Mouse (Mus musculus) right cerebral cortex, adult 2 months (tissue): ENCODE results near the gene Ccnd1.
A peak's percentile ranks its signal among the peaks of the same experiment; 100 is the strongest.
"Not testable (repeated sequence)": the region's sequence is repeated elsewhere in the genome, so short reads cannot be mapped to it uniquely, and the experiment has no call there.

Source experiments
- DNase-seq, 2 experiments: peaks; one replicate each; pipeline ENCODE4 v3.0.0; 2021 to 2022; ENCODE audit warnings: low spot score in 2 of 2

The Ccnd1 gene

DNA sequence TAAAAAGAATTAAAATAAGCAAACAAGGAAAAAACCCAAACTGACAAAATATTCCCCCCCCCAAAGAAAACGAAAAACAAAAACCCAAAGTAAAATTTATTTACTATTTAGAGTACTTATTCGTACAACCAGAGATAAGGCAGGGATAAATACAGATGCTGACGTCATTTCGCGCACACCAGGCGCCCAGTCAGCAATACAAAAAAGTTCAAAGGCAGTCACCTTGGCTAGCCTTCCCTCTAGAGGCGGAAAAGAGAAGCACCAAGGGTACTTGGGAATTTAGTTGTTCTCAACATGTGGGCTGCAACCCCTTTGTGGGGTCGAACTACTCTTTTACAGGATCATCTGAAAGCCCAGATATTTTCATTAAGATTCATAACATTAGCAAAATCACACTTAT is 31.9 kb downstream of the Ccnd1 start:
- DNase-seq, result no peak

DNA sequence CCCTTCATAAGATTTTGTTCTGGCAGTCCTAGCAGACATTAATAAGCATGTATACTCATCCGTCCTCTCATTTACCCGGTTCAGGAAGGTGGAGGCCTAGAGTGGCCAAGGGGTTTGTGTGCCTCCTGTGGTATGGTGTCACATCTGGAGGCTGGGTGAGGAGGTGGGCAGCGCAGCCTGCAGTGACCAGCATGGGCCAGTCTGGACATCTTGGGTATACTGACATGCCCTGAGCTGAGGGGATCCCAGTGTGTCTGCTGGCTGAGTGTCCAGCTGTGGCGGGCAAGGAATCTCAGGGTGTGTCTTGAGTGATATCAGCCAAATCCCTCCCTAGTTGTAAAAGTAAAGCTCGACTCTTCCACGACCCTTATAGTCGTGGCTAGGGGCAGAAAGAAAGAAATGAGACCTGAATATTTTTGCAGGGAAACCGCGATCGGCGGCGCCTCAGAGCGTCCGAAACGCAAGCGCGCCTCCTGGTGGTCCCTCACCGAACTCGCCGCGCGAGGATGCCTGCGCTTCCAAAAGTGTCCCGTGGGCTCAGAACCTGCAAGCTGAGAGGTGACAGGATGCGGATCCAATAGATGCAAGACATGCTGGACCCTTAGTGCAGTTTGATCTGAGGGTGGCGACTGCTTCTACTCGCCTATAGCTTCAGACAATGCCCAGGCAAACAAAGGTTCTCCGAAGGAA is 32.9 kb downstream of the Ccnd1 start:
- DNase-seq, result peak; percentile 68 to 70

DNA sequence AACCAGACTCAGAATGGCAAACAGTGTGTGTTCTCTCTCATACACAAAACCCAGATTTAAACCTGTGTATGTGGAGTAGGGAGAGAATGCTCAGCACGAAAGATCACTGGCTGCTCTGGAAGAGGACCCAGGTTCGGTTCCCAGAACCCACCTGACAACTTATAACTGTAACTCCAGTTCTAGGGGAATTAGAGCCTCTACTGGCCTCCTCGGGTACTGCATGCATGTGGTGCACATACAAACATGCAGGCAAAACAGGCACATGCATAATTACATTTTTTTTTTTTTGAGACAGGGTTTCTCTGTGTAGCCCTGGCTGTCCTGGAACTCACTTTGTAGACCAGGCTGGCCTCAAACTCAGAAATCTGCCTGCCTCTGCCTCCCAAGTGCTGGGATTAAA is 34.2 kb downstream of the Ccnd1 start:
- not testable (repeated sequence) for DNase-seq

DNA sequence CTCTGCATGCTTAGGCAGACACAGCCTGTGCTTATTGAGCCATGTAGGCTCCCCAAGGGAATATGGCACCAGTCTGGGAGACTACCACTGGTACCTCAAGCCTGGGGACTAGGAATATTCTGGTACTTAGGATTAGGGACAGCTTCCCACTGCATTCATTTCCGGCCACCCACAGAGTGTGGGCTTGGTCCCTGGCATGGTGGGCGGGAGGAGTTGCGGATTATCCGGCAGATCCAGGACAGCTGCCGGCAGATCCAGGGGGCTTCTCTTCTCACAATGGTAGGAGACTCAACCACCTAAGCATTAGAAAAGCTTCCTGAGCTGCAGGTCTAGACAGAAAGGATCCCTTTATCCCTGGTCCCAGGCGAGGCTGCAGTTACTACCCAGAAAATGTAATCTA is 41.2 kb downstream of the Ccnd1 start:
- DNase-seq, result no peak

DNA sequence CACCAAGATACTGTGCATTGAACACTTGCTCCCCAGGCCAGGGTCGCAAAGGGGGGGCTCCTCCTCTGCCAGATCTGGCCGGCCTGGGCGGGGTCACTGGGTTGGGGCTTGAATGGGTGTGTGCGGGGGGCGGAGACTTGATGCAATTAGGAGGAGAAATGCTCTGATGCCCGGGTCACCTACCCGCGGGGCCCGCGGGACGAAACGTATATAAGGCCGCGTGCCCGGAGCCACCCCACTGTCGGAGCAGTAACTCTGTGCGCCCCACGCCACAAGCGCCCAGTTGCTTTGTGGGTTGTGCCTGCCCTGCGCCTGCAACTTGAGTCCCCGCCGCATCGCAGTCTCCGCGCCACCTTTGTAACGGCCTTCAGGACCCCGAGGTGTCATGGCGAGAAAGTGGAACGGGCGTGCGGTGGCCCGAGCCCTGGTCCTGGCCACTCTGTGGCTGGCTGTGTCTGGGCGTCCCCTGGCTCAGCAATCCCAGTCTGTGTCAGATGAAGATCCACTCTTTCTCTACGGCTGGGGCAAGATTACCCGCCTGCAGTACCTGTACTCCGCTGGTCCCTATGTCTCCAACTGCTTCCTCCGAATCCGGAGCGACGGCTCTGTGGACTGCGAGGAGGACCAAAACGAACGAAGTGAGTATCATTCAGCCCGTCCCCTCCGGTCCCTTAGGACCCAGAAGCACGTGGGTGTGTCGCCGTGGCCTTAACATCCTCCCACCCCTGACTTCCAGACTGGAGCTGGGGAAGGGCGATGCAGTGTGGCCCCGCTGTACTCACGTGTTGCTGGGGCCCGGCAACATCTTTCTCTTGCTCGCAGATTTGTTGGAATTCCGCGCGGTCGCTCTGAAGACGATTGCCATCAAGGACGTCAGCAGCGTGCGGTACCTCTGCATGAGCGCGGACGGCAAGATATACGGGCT is 43.2 kb downstream of the Ccnd1 start, which contains the start of gene Fgf15:
TSS of gene Fgf15 (plus strand) at position 238 of the 925 bp plus-strand sequence.
- DNase-seq, result no peak

DNA sequence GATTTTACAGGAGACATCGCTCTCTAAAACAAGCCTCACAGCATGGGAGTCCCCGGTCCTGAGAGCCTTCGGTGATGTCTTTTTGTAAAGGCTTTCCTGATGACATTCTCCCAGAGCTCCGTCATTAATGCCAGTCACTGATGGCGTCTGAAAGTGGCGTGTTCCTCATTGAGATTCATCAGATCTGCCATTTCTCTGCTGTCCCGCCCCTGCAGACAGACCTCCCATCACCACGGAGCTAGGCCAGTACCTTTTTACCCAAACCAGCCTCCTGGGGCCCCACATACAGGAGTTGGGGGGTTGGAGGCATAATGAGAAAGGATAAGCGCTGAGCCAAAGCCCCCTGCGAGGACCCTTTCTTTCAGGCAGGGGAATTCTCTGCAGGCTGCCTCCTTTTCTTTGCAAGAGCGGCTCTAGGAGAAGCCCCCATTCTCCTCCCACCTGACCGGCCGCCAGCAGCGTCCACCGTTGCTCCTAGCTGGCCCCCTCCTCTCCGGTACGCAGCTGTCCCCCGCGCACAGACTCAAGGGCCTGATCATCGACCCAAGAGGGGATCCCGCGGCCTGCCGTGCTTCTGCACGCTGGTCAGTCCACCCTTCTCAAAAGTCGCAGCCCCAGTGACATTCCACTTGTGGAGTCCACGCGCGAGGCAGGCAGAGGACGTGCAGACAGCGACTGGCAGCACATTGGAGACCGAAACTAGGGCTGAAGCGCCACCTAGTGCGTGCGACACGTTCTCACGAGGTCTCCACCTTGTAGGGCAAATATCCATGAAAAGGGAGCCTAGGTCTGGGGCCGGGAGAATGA is 44.2 kb downstream of the Ccnd1 start:
- DNase-seq, result peak; percentile 75 to 78

DNA sequence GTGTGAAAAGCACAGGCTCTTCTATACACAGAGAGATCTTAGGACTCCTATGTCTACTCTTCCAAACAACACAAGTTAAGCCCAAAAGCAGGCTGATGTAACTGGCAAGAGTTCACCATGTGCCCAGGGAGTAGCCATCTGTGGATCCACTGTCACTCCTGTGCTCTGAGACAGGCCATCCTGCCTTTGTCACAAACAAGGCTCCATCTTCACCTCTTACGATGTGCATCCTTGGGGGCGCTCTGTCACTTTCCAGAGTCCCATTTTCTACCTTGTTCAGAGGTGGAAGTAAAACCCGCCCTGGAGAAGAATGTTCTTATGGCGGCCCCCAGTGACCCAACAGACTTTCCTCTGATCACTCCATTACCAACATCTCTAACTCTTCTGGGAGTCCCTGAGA is 45.0 kb downstream of the Ccnd1 start:
- no peak for DNase-seq

DNA sequence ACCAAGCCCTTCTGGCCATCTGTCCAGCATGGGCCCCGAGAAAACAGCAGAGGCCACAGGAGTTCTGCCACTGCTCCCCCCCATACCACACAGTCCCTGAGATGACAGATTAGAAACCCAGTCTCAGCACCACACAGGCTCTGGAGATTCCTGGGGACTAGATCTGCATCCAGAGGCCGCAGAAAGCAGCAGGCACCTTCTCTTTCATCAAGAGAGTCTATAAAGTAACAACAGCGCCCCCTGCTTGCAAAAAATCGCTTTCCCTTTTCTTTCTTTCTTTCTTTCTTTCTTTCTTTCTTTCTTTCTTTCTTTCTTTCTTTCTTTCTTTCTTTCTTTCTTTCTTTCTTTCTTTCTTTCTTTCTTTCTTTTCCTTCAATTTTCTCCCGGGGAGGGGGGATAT is 45.5 kb downstream of the Ccnd1 start:
- peak in 1 of 2 experiments; percentile 44 for DNase-seq

DNA sequence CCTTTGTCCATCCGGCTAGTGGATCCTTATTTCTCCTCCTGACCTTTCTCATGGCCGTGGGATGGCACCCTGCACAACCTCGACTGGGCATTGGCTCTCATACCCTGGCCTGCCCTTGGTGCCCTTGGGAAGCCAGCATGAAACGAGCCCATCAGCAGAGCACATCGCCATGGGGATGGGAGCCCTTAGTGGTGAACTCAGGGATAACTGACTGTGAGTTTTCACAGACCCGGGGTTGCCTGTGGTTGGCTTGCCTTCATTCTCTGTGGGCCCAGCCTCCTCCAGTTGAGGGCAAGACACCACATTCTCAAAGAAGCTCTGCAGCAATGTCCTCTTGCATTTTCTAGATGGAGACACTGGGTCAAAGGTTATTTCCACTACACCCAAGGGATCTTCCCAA is 47.4 kb downstream of the Ccnd1 start:
- DNase-seq, result no peak

DNA sequence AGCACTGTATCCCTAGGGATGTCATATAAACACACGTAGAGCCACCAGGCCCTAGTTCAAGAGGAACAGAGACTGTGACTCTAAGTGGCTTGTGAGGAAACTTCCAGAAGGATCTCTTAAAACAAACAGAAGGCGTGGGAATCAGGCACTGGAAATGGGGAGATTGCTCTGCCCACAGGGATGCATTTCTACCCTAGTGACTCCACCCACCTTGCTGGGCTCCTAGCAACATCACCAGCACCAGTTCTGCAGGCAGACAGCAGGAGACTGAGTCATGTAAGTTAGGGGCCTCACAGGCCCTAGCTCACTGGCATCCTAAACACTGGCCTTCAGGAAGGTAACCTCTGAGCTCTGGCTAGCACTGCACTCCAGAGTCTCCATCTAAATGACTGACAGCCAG is 47.9 kb downstream of the Ccnd1 start:
- DNase-seq, result peak in 1 of 2 experiments; percentile 40

DNA sequence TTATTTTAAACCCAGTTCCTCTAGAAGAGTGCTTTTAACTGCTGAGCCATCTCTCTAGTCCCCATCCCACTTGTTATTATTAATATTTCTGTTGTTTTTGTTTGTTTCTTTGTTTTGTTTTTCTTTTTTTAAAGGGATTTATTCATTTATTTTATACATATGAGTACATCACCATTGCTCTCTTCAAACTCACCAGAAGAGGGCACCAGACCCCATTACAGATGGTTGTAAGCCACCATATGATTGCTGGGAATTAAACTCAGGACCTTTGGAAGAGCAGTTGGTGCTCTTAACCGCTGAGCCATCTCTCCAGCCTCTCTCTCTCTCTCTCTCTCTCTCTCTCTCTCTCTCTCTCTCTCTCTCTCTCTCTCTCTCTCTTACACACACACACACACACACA is 49.1 kb downstream of the Ccnd1 start:
- not testable (repeated sequence) for DNase-seq

DNA sequence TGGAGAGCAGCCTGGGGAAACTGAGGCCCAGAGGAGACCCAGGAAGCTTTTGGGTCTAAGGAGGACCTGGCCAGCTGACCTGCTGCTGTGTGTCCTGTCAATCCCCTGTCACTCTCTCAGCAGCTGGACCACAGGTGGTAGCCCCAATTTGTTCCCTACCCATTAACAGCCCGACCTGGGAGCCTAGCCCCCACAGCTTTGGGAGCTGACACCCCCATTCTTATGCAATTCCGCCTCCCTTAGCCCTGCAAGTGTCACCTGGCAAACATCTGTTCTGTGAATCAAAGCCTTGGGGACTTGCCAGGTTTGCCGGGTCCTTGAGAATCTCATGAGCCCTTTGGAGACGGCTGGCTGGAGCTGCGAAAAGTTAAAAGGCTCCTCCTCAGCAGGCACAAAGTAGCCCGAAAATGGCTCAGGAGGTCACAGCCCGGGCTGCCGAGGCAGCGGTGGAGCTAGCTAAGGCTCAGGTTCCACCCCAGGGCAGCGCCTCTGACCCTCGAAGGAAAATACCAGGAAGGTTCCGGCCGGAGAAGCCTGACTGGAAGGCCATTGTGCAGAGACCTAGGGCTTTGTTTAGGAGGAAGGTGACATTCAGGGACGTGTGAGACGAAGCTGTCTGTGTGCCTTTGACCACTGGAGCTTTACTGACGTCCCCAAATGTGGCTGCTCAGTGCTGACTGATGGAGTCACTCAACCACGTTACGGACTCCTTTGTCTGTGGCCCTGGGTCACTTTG is 51.0 kb downstream of the Ccnd1 start:
- DNase-seq, result no peak

DNA sequence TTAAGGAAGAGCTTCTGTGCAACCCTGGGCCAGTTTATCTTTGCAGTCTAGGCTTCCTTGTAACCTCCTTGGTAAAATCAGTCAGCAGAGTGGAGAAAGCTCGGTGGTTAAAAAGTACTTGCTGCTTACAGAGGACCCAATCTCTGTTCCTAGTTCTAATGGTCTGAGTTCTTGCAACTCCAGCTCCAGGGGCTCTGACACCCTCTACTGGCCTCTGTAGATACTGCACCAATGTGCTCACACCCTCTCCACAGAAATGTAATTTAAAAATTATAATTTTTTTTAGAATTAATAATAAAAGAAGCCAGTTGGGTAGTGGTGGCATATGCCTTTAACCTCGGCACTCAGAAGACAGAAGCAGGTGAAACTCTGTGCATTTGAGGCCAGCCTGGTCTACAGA is 52.1 kb downstream of the Ccnd1 start:
- no peak for DNase-seq

DNA sequence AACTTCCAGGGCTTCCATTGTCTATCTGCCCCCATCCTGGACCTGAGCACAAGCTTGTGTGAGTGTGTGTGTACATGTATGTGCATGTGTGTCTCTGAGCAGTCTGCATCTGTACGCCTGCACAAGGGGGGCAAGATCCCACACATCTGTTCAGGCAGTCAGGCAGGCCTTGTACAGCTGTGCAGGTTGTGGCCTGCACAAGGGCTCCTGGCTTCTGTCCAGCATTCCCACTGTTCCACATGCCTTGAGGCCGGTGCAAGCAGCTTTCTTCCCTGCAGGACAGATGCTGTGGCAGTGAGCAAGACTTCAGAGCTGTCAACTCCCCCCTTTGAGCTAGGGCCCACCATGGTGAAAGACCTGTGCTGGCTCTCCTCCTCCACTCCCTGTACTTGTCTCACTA is 56.6 kb downstream of the Ccnd1 start:
- DNase-seq, result no peak
